Mouse (Mus musculus): ENCODE results near the gene Col4a2. TPM values are rescaled to one million over a fixed set of nuclear protein-coding genes. Genes with fewer than 3 reads are reported as not detected.

Gene Col4a2
- total RNA-seq, 2 experiments from 2014 or later, result 47.5 to 52.4 TPM

GRCm38 (mm10) chr8:11374326-11375076 is 61.9 kb downstream of the Col4a2 start:
- no peak for DNase-seq (ENCODE audit: low spot score in 2 of 2)
- intact Hi-C loops (cut with DNase I), result no loop called here

- peak in 1 of 2 experiments; percentile 45 for DNase-seq (ENCODE audit: low spot score in 2 of 2)
- intact Hi-C loops (cut with DNase I), result no loop called here
These were observed 63.3 kb downstream of the Col4a2 start for GRCm38 (mm10) chr8:11375749-11376438.

GRCm38 (mm10) chr8:11377391-11378210 is 65.0 kb downstream of the Col4a2 start:
- intact Hi-C loops (cut with DNase I), result no loop called here
- DNase-seq (ENCODE audit: low spot score in 2 of 2), result no peak

GRCm38 (mm10) chr8:11379590-11379989 is 67.0 kb downstream of the Col4a2 start:
- intact Hi-C loops (cut with DNase I), result no loop called here
- DNase-seq (ENCODE audit: low spot score in 2 of 2), result no peak

- intact Hi-C loops (cut with DNase I), result no loop called here
- no peak for DNase-seq (ENCODE audit: low spot score in 2 of 2)
These were observed 68.9 kb downstream of the Col4a2 start for GRCm38 (mm10) chr8:11381544-11381943.

GRCm38 (mm10) chr8:11382059-11382810 is 69.6 kb downstream of the Col4a2 start:
- intact Hi-C loops (cut with DNase I), result loop anchor here (1.0 to 2.0 kb wide), 3 partner anchors 33 to 109 kb away; partner anchors contain the start of genes Col4a1 and Col4a2
- DNase-seq (ENCODE audit: low spot score in 2 of 2), result peak; percentile 76 to 94

- DNase-seq (ENCODE audit: low spot score in 2 of 2), result peak; percentile 24 to 71
- intact Hi-C loops (cut with DNase I), result loop anchor here (1.0 to 2.0 kb wide), 3 partner anchors 32 to 110 kb away; partner anchors contain the start of genes Col4a1 and Col4a2
These were observed 70.3 kb downstream of the Col4a2 start for GRCm38 (mm10) chr8:11382933-11383332.

- DNase-seq (ENCODE audit: low spot score in 2 of 2), result no peak
- intact Hi-C loops (cut with DNase I), result loop anchor here (2.0 kb wide), 1 partner anchor 31 kb away; no protein-coding TSS in a partner anchor
These were observed 70.8 kb downstream of the Col4a2 start for GRCm38 (mm10) chr8:11383379-11383778.

GRCm38 (mm10) chr8:11384841-11385240 is 72.2 kb downstream of the Col4a2 start:
- intact Hi-C loops (cut with DNase I), result no loop called here
- peak in 1 of 2 experiments; percentile 32 for DNase-seq (ENCODE audit: low spot score in 2 of 2)

- intact Hi-C loops (cut with DNase I), result no loop called here
- peak in 1 of 2 experiments; percentile 44 for DNase-seq (ENCODE audit: low spot score in 2 of 2)
These were observed 72.8 kb downstream of the Col4a2 start for GRCm38 (mm10) chr8:11385272-11385905.

GRCm38 (mm10) chr8:11387282-11387681 is 74.7 kb downstream of the Col4a2 start:
- no peak for DNase-seq (ENCODE audit: low spot score in 2 of 2)
- intact Hi-C loops (cut with DNase I), result no loop called here

GRCm38 (mm10) chr8:11389275-11390050 is 76.9 kb downstream of the Col4a2 start:
- no peak for DNase-seq (ENCODE audit: low spot score in 2 of 2)

GRCm38 (mm10) chr8:11392739-11393138 is 80.1 kb downstream of the Col4a2 start:
- DNase-seq (ENCODE audit: low spot score in 2 of 2), result peak in 1 of 2 experiments; percentile 53
- intact Hi-C loops (cut with DNase I), result loop anchor here (1.0 kb wide), 1 partner anchor 139 kb away; no protein-coding TSS in a partner anchor

More at GRCm38 (mm10) chr8:11389275-11390050, 76.9 kb downstream of the Col4a2 start:
- intact Hi-C loops (cut with DNase I), result no loop called here

- intact Hi-C loops (cut with DNase I), result no loop called here
- no peak for DNase-seq (ENCODE audit: low spot score in 2 of 2)
These were observed 80.6 kb downstream of the Col4a2 start for GRCm38 (mm10) chr8:11393161-11393560.

GRCm38 (mm10) chr8:11393607-11394006 is 81.0 kb downstream of the Col4a2 start:
- DNase-seq (ENCODE audit: low spot score in 2 of 2), result no peak
- intact Hi-C loops (cut with DNase I), result no loop called here

- intact Hi-C loops (cut with DNase I), result no loop called here
These were observed 82.2 kb downstream of the Col4a2 start for GRCm38 (mm10) chr8:11394773-11395172.

GRCm38 (mm10) chr8:11395601-11396000 is 83.0 kb downstream of the Col4a2 start:
- intact Hi-C loops (cut with DNase I), result no loop called here
- DNase-seq (ENCODE audit: low spot score in 2 of 2), result no peak

More at GRCm38 (mm10) chr8:11394773-11395172, 82.2 kb downstream of the Col4a2 start:
- DNase-seq (ENCODE audit: low spot score in 2 of 2), result no peak

- intact Hi-C loops (cut with DNase I), result no loop called here
- no peak for DNase-seq (ENCODE audit: low spot score in 2 of 2)
These were observed 83.5 kb downstream of the Col4a2 start for GRCm38 (mm10) chr8:11396111-11396510.

Data from left cerebral cortex, postnatal 25 days (tissue).